Mouse (Mus musculus) erythroblast, adult 5-6 weeks (primary cell): ENCODE measurements at regions not wholly inside any gene's neighbourhood (a gene's known extent, or its start where the extent isn't known, plus 50 kb on each side); places are given as distances from the start of the nearest gene placed in this dataset.

Experiments
- ATAC-seq: replicated peaks from 2 replicates; pipeline ENCODE4 v1.8.0; 2016; ENCODE audit warnings: moderate number of reproducible peaks, mild to moderate bottlenecking, moderate TSS enrichment, inconsistent platforms; ENCODE audit not compliant: poor library complexity, low FRiP score, severe bottlenecking

DNA sequence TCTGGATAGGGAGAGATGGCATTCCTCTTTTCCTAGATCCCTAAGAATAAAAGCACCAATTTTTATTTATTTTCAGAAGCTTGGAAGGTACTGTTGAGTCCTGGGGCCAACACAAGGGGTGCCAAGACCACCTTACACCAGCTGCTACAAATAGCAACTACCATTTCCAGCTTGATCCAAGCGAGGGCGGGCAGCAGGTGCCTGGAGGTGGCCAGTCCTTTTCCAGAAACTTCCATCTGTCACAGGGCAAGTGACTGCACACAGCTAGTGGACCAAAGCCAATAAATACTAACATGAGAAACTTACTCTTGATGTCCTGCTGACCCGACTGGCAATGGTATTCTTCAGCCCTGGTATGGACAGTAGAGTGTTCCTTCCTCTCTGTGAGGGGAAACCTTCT lies 80.0 kb upstream of the Tmc1 start:
- ATAC-seq: no peak

- ATAC-seq: no peak
Observed at GRCm38 (mm10) chr19:21032558-21032957, 78.6 kb upstream of the Tmc1 start.

GRCm38 (mm10) chr19:21031768-21032308 lies 77.8 kb upstream of the Tmc1 start:
- ATAC-seq: no peak

DNA sequence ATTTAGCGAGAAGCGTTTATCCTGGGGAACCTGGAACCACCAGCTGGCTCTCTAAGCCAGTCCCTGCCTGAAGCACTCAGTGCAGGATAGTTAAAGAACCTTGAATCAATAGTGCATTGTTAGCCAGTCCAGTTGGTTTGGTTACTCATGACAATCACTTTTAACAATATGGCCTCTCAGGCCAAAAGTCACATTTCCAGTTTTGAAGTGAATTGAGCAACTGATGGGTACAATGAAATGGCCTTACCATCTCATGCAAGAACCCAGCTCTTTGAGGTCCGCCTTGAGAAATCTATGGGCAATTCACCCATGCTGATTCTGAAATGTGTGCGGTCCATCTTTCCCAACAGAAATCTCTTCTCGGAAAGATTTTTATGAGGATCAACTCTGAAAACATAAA lies 77.0 kb upstream of the Tmc1 start:
- ATAC-seq: no peak

GRCm38 (mm10) chr19:21028981-21029380 lies 75.0 kb upstream of the Tmc1 start:
- no peak for ATAC-seq

DNA sequence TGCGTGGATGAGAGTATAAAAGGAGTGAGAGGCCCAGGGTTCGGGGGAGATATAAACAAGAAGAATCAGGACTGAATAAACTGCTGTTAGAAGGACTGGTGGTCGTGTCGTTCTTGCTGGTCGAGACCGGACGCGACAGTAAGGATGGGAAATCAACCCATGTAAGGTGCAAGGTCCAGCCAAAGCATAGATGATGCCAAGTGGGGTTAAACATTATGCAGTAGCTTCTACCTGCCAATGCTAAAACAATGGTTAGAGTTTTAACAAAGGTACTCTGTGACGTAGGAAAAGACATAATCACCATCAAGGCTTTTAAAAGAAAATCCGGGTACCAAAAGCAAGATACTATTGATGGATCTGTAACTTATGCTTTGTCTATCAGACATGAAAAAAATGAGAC lies 58.4 kb upstream of the Tmc1 start:
- no peak for ATAC-seq

GRCm38 (mm10) chr19:21009607-21010006 lies 55.6 kb upstream of the Tmc1 start:
- ATAC-seq: no peak

DNA sequence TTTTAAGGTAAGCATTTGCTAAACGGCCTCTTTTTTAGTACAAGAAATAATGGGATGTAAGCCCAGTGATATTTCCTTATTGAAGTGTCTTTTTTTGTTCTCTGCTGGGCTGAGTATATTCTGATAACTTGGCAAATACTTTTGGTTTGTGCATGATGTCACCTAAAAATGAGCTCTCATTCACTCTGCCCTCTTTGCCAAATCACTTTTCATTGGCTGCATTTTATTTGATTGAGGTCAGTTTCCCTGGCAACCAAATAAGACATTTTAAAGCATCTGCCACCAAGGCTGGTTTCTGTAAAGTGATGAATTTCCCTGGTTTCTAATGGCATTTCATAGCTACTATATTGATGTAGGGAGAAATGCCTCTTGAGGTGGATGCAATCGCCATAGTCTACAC lies 50.4 kb upstream of the Tmc1 start:
- ATAC-seq: no peak
